Mouse (Mus musculus): ENCODE results near the gene Runx1. TPM values are rescaled to one million over a fixed set of nuclear protein-coding genes. Genes with fewer than 3 reads are reported as not detected.

Runx1 gene
- polyA plus RNA-seq, 1 experiment: 322 TPM

GRCm38 (mm10) chr16:92803076-92803580, 22.8 kb downstream of the Runx1 start:
- TF ChIP-seq GATA1 (IDR thresholded peaks at IDR 0.05; ENCODE audit: borderline replicate concordance, low read length) (no peak), FLI1 (IDR thresholded peaks at IDR 0.05; ENCODE audit: low read length) (no peak)
- Histone ChIP-seq H3K9me3 (no peaks in the 10 kb centered on the region), H3K4me1 (peaks cover 100% of the 10 kb centered on the region), H3K27me3 (replicated peaks) (no peaks in the 10 kb centered on the region), H3K4me3 (replicated peaks) (peak overlapping the region; percentile 56), H3K36me3 (replicated peaks; ENCODE audit: low read length) (peaks cover 71% of the 10 kb centered on the region)

- TF ChIP-seq FLI1 (IDR thresholded peaks at IDR 0.05; ENCODE audit: low read length): 0 out of 2 replicates have a peak, but pooled peaks have one; percentile 35
- TF ChIP-seq GATA1 (IDR thresholded peaks at IDR 0.05; ENCODE audit: borderline replicate concordance, low read length): peak; percentile 96
- Histone ChIP-seq H3K4me3 (replicated peaks) (peak overlapping the region; percentile 89), H3K4me1 (peaks cover 99% of the 10 kb centered on the region), H3K27me3 (replicated peaks) (no peaks in the 10 kb centered on the region), H3K36me3 (replicated peaks; ENCODE audit: low read length) (peaks cover 79% of the 10 kb centered on the region), H3K9me3 (no peaks in the 10 kb centered on the region)
Measured at GRCm38 (mm10) chr16:92801567-92801966, 24.4 kb downstream of the Runx1 start.

GRCm38 (mm10) chr16:92800845-92801244, 25.1 kb downstream of the Runx1 start:
- Histone ChIP-seq H3K4me3 (replicated peaks) (peak overlapping the region; percentile 89), H3K4me1 (peaks cover 99% of the 10 kb centered on the region), H3K27me3 (replicated peaks) (no peaks in the 10 kb centered on the region), H3K9me3 (no peaks in the 10 kb centered on the region), H3K36me3 (replicated peaks; ENCODE audit: low read length) (peaks cover 82% of the 10 kb centered on the region)
- no peak; the same call in 2 of the 3 replicates for TF ChIP-seq GATA1 (IDR thresholded peaks at IDR 0.05; ENCODE audit: borderline replicate concordance, low read length)
- TF ChIP-seq FLI1 (IDR thresholded peaks at IDR 0.05; ENCODE audit: low read length): no peak

- H3K4me1 ChIP-seq: peaks cover 99% of the 10 kb centered on the region
- no peaks in the 10 kb centered on the region for H3K9me3 ChIP-seq
- H3K4me3 ChIP-seq (replicated peaks): peak overlapping the region; percentile 44
- no peak for TF ChIP-seq FLI1 (IDR thresholded peaks at IDR 0.05; ENCODE audit: low read length)
- TF ChIP-seq GATA1 (IDR thresholded peaks at IDR 0.05; ENCODE audit: borderline replicate concordance, low read length): no peak
- peaks cover 82% of the 10 kb centered on the region for H3K36me3 ChIP-seq (replicated peaks; ENCODE audit: low read length)
- H3K27me3 ChIP-seq (replicated peaks): no peaks in the 10 kb centered on the region
Measured at GRCm38 (mm10) chr16:92799940-92800339, 26.0 kb downstream of the Runx1 start.

GRCm38 (mm10) chr16:92794197-92794596, 31.8 kb downstream of the Runx1 start:
- Histone ChIP-seq H3K4me1 (peaks cover 99% of the 10 kb centered on the region), H3K4me3 (replicated peaks) (no peak overlapping the region), H3K36me3 (replicated peaks; ENCODE audit: low read length) (peaks cover 98% of the 10 kb centered on the region)

GRCm38 (mm10) chr16:92793741-92794140, 32.2 kb downstream of the Runx1 start:
- H3K4me3 ChIP-seq (replicated peaks): no peak overlapping the region
- peaks cover 98% of the 10 kb centered on the region for H3K36me3 ChIP-seq (replicated peaks; ENCODE audit: low read length)
- H3K4me1 ChIP-seq: peaks cover 99% of the 10 kb centered on the region
- TF ChIP-seq GATA1 (IDR thresholded peaks at IDR 0.05; ENCODE audit: borderline replicate concordance, low read length) (no peak), FLI1 (IDR thresholded peaks at IDR 0.05; ENCODE audit: low read length) (no peak)
- no peaks in the 10 kb centered on the region for H3K27me3 ChIP-seq (replicated peaks)
- H3K9me3 ChIP-seq: no peaks in the 10 kb centered on the region

More at GRCm38 (mm10) chr16:92794197-92794596, 31.8 kb downstream of the Runx1 start:
- no peak for TF ChIP-seq GATA1 (IDR thresholded peaks at IDR 0.05; ENCODE audit: borderline replicate concordance, low read length)
- no peak for TF ChIP-seq FLI1 (IDR thresholded peaks at IDR 0.05; ENCODE audit: low read length)
- H3K9me3 ChIP-seq: no peaks in the 10 kb centered on the region
- no peaks in the 10 kb centered on the region for H3K27me3 ChIP-seq (replicated peaks)

GRCm38 (mm10) chr16:92792905-92793304, 33.0 kb downstream of the Runx1 start:
- Histone ChIP-seq H3K4me1 (peaks cover 99% of the 10 kb centered on the region), H3K36me3 (replicated peaks; ENCODE audit: low read length) (peaks cover 98% of the 10 kb centered on the region), H3K27me3 (replicated peaks) (no peaks in the 10 kb centered on the region), H3K9me3 (no peaks in the 10 kb centered on the region), H3K4me3 (replicated peaks) (no peak overlapping the region)
- TF ChIP-seq GATA1 (IDR thresholded peaks at IDR 0.05; ENCODE audit: borderline replicate concordance, low read length): no peak
- no peak for TF ChIP-seq FLI1 (IDR thresholded peaks at IDR 0.05; ENCODE audit: low read length)

- no peaks in the 10 kb centered on the region for H3K9me3 ChIP-seq
- no peak for TF ChIP-seq FLI1 (IDR thresholded peaks at IDR 0.05; ENCODE audit: low read length)
- no peak for TF ChIP-seq GATA1 (IDR thresholded peaks at IDR 0.05; ENCODE audit: borderline replicate concordance, low read length)
- H3K4me1 ChIP-seq: peaks cover 100% of the 10 kb centered on the region
- no peaks in the 10 kb centered on the region for H3K27me3 ChIP-seq (replicated peaks)
- H3K36me3 ChIP-seq (replicated peaks; ENCODE audit: low read length): peaks cover 95% of the 10 kb centered on the region
- peak overlapping the region; percentile 21 for H3K4me3 ChIP-seq (replicated peaks)
Measured at GRCm38 (mm10) chr16:92790601-92791000, 35.3 kb downstream of the Runx1 start.

- no peaks in the 10 kb centered on the region for H3K9me3 ChIP-seq
- H3K4me1 ChIP-seq: peaks cover 100% of the 10 kb centered on the region
- no peak for TF ChIP-seq FLI1 (IDR thresholded peaks at IDR 0.05; ENCODE audit: low read length)
- no peak for TF ChIP-seq GATA1 (IDR thresholded peaks at IDR 0.05; ENCODE audit: borderline replicate concordance, low read length)
- no peaks in the 10 kb centered on the region for H3K27me3 ChIP-seq (replicated peaks)
- H3K4me3 ChIP-seq (replicated peaks): peak overlapping the region; percentile 25
- H3K36me3 ChIP-seq (replicated peaks; ENCODE audit: low read length): peaks cover 91% of the 10 kb centered on the region
Measured at GRCm38 (mm10) chr16:92789840-92790239, 36.1 kb downstream of the Runx1 start.

GRCm38 (mm10) chr16:92788446-92788845, 37.5 kb downstream of the Runx1 start:
- Histone ChIP-seq H3K4me3 (replicated peaks) (peak overlapping the region; percentile 39), H3K9me3 (no peaks in the 10 kb centered on the region), H3K27me3 (replicated peaks) (no peaks in the 10 kb centered on the region), H3K4me1 (peaks cover 100% of the 10 kb centered on the region), H3K36me3 (replicated peaks; ENCODE audit: low read length) (peaks cover 89% of the 10 kb centered on the region)
- TF ChIP-seq GATA1 (IDR thresholded peaks at IDR 0.05; ENCODE audit: borderline replicate concordance, low read length): no peak
- no peak for TF ChIP-seq FLI1 (IDR thresholded peaks at IDR 0.05; ENCODE audit: low read length)

All from megakaryocyte, embryonic 14.5 days (primary cell).